Mouse (Mus musculus) effector memory CD4-positive, alpha-beta T cell, adult 7 months (primary cell): ENCODE results near the gene Lrrc51. TPM values are rescaled to one million over a fixed set of nuclear protein-coding genes. Genes with fewer than 3 reads are reported as not detected.

ENCODE experiments used
- polyA plus RNA-seq: library from polyadenylated mRNA; unstranded; fragments of 100-300 nt; shearing (Covaris generic); gene quantifications from one replicate; pipeline ENCODE4 v1.2.1, GENCODE M21; 2017

Lrrc51 gene
- polyA plus RNA-seq = 3.7 TPM

DNA sequence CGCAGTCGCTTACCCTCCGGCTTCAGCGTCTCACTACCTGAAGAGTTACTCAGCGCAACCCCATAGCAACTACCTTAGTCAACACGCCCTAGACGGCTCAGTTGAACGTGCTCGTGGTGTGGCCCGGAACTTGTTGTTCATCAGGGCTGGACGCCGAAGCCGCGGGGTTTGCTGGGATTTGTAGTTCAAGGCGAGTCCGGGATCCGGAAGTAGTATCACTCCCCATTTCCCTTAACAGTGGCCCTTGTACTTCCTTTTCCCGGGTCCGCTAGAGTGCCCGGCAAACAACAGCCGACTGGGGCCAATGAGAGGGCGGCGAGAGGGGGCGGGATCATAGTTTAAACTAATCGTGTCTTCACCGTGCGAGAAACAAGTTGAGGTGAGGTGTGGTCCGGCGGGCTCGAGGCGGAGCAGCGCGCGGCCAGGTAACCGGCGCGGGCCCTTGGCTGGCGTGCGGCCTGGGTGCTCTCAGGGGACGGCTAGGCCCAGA lies at the start of gene Lrrc51, which contains the start of gene Numa1:
Gene Lrrc51 (minus strand): TSS at position 145 of the 490 bp plus-strand sequence.
Gene Numa1 (plus strand): TSS at position 361 of the 490 bp plus-strand sequence.

DNA sequence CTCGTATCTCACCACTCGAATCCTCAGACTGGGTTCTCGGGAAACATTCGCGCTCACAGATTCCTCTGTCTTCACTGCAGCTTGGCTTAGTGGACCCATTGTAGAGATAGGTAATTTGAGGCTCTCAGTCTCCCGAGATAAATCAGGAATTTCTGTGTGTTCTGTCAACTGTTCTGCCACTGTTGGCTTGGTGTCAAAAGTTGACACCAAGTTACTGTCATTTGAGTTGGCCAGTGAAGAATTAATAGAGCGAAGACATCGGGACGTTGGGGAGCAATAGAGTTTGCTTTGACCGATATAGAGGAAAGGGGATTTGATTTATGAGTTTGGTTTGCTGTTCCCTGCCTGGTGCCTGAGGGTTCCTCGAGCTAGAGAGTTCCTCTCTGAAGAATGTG lies 27.4 kb downstream of the Lrrc51 start, which contains the start of gene Tomt:
Gene Tomt (minus strand): TSS at position 73 of the 395 bp plus-strand sequence.

DNA sequence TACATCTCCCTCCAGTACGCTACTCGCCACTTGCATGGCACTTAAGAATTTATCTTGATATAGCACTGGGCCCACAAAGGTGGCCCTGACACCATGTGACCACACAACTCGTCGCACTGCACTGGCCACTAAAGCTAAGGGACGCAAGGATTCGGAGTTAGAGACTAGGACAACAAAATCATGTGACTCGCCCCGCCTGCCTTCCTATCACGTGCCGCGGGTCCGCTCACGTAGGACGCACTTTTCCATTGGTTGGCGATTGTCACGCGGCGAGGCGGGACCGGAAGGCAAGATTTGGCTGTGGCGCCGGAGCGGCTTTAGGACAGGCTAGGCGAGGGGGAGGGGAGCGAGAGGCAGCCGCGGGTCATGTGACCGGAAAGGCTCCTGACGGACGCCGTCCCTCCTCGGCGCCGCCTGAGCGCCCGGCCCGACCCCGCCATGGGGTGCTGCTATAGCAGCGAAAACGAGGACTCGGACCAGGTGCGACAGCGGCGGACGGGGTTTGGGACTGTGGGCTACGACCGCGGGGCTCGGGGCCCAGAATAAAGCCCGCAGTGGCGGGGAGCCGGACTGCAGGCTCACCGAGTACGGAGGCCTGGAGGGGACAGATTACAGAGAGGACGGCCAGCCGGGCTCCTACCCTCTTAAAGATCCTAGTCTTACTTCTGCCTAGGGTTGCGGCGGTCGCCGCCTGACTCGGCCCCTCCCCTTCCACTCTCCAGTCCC lies 28.0 kb downstream of the Lrrc51 start, which contains the start of gene Lamtor1:
Gene Lamtor1 (plus strand): TSS at position 344 of the 726 bp plus-strand sequence.

DNA sequence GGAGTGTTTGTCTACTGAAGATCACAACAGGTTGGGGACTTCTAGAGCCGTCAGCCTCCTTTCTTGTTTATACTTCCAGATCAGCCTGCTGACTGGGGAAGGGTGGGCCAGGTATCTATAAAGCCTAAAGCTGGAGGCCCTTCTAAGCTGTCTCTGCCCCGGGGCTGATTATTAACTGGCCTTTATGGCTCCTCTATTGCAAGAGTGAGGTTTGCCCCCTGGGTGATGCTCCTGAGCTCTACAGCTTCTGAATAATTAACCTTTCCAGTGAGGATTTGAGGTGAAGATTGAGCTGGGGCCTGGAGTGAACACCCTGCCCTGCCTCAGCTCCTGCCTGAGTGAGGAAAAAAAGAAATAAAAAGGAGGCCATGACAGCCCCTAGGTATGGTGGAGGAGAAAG lies 63.1 kb downstream of the Lrrc51 start, which contains the start of gene Folr1:
Gene Folr1 (minus strand): TSS at position 160 of the 400 bp plus-strand sequence.

DNA sequence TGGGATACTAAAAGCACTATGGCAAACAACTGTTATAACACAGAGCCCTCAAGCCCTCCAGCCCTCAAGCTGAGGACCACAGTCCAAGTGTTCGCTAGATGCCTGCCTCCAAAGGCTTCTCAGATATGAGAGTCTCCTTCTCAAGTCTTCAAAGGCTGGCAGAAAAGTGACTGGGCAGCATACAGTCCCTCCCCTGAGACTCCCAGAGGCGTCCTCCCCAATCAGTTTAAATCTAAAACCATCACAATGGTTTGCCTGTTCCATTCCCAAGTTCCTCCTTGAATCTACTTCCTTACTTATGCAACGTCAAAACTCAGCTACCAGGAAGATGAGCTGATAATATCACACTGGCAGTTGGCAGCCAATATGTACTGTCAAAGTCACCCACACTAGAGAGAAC lies 70.3 kb downstream of the Lrrc51 start, which contains the start of gene Anapc15:
Gene Anapc15 (plus strand): TSS at position 301 of the 400 bp plus-strand sequence.

Other genes with a start within 250 kb of the Lrrc51 start
- gene Phox2a, start 115.6 kb downstream of the Lrrc51 start, polyA plus RNA-seq = not detected
- gene Inppl1, start 95.7 kb downstream of the Lrrc51 start, polyA plus RNA-seq = 8.5 TPM
- gene Folr2, start 76.7 kb downstream of the Lrrc51 start, polyA plus RNA-seq = not detected
- gene Anapc15, start 70.2 kb downstream of the Lrrc51 start, polyA plus RNA-seq = 24.8 TPM
- gene Folr1, start 63.1 kb downstream of the Lrrc51 start, polyA plus RNA-seq = not detected
- gene Lamtor1, start 28.0 kb downstream of the Lrrc51 start, polyA plus RNA-seq = 74.6 TPM
- not detected for gene Tomt, start 27.5 kb downstream of the Lrrc51 start, polyA plus RNA-seq
- 131 TPM for gene Numa1, start 216 bp upstream of the Lrrc51 start, polyA plus RNA-seq
- gene Il18bp, start 84.8 kb upstream of the Lrrc51 start, polyA plus RNA-seq = 4.4 TPM
- gene Rnf121, start 131.6 kb upstream of the Lrrc51 start, polyA plus RNA-seq = 18.6 TPM
- gene Xndc1, start 131.6 kb upstream of the Lrrc51 start, polyA plus RNA-seq = 24.6 TPM
- gene Xntrpc, start 131.8 kb upstream of the Lrrc51 start, polyA plus RNA-seq = 0.27 TPM
- 0.20 TPM for gene Trpc2, start 149.2 kb upstream of the Lrrc51 start, polyA plus RNA-seq
- gene Art1, start 167.8 kb upstream of the Lrrc51 start, polyA plus RNA-seq = 0.32 TPM
- gene Art5, start 175.6 kb upstream of the Lrrc51 start, polyA plus RNA-seq = 1.0 TPM
- gene Chrna10, start 182.9 kb upstream of the Lrrc51 start, polyA plus RNA-seq = not detected